Mouse (Mus musculus) hindbrain, postnatal 0 days (tissue): ENCODE measurements around the gene Epas1. TPM values are rescaled to one million over a fixed set of nuclear protein-coding genes. Genes with fewer than 3 reads are reported as not detected.

Source experiments
- ATAC-seq: fragments of 200-750 bp; cut with Nextera tagmentation; 2 replicates; pipeline ENCODE4 v1.8.0; 2017; ENCODE audit warnings: mild to moderate bottlenecking, moderate TSS enrichment, moderate library complexity
- DNase-seq: peaks from one replicate; pipeline ENCODE4 v3.0.0-alpha.2; 2015; ENCODE audit warnings: low spot score
- H3K27ac ChIP-seq: fragments of 300-500 bp; sonication (generic); 2 replicates; pipeline ENCODE4 v1.5.1; 2014; ENCODE audit warnings: mild to moderate bottlenecking
- H3K27me3 ChIP-seq: fragments of 300-500 bp; sonication (generic); 2 replicates; pipeline ENCODE4 v1.6.1; 2014; ENCODE audit warnings: low read length, mixed read lengths; ENCODE audit not compliant: insufficient read depth
- H3K36me3 ChIP-seq: fragments of 300-500 bp; sonication (generic); 2 replicates; pipeline ENCODE4 v1.6.1; 2014; ENCODE audit warnings: low read length, mixed read lengths; ENCODE audit not compliant: insufficient read depth
- H3K4me1 ChIP-seq: fragments of 300-500 bp; sonication (generic); 2 replicates; pipeline ENCODE4 v1.6.1; 2014; ENCODE audit warnings: antibody characterized with exemption, low read length, mixed read lengths; ENCODE audit not compliant: insufficient read depth
- H3K4me2 ChIP-seq: fragments of 300-500 bp; sonication (generic); 2 replicates; pipeline ENCODE4 v1.6.1; 2014; ENCODE audit warnings: low read depth, mild to moderate bottlenecking, low read length, moderate library complexity, mixed read lengths
- H3K4me3 ChIP-seq: fragments of 300-500 bp; sonication (generic); 2 replicates; pipeline ENCODE4 v1.5.1; 2014; ENCODE audit warnings: low read length
- H3K9ac ChIP-seq: fragments of 300-500 bp; sonication (generic); replicated peaks from 2 replicates; pipeline ENCODE4 v1.6.1; 2014; ENCODE audit warnings: mild to moderate bottlenecking, low read length, moderate library complexity, mixed read lengths
- H3K9me3 ChIP-seq: fragments of 300-500 bp; sonication (generic); 2 replicates; pipeline ENCODE4 v1.6.1; 2016; ENCODE audit warnings: low read length, mixed read lengths
- CTCF ChIP-seq: IDR thresholded peaks from 2 replicates; pipeline ENCODE4 v1.5.1; 2016; ENCODE audit warnings: antibody characterized with exemption, control low read depth, low read depth
- WGBS: fragments of 180-500 bp; shearing (Covaris S2); extraction: QIAGEN DNeasy Blood & Tissue Kit; methylation state at CpG from one replicate; pipeline ENCODE4 v1.1.7; 2014; 5-methylcytosine and 5-hydroxymethylcytosine counted together
- polyA plus RNA-seq: library from polyadenylated mRNA; unstranded; fragments of >200 nt; fragmentation: Nextera tagmentation; extraction: Ambion mirVana; gene quantifications from 2 replicates; pipeline ENCODE4 v1.2.1, GENCODE M21; 2015
- total RNA-seq: library from RNA; depleted of rRNA; stranded (reverse); fragments of >200 nt; gene quantifications from 2 replicates; pipeline ENCODE4 v1.2.3, GENCODE M21; 2014

Epas1 gene
- total and polyA plus RNA-seq, 2 experiments from 2014 or later: 5.6 to 16.7 TPM

- DNase-seq (no peak), ATAC-seq (no peak)
- no peak overlapping the region for H3K4me2 ChIP-seq
- no peak overlapping the region for H3K4me3 ChIP-seq
- H3K9me3 ChIP-seq: no peaks in the 10 kb centered on the region
- H3K27ac ChIP-seq: no peak overlapping the region
- peaks cover 9% of the 10 kb centered on the region; the same call in 1 of the 2 replicates for H3K4me1 ChIP-seq
- H3K9ac ChIP-seq: no peak overlapping the region
- WGBS: 86% methylated on average over 12 of the region's 12 CpGs
- TF ChIP-seq CTCF: no peak
- no peaks in the 10 kb centered on the region for H3K27me3 ChIP-seq
- no peaks in the 10 kb centered on the region for H3K36me3 ChIP-seq
Observed at GRCm38 (mm10) chr17:86776538-86776937, 23.0 kb downstream of the Epas1 start.

GRCm38 (mm10) chr17:86778147-86778546, 24.6 kb downstream of the Epas1 start:
- TF ChIP-seq CTCF: no peak
- no peak for DNase-seq

GRCm38 (mm10) chr17:86779191-86780130, 26.0 kb downstream of the Epas1 start:
- WGBS: 71% methylated on average over 15 of the region's 15 CpGs
- Histone ChIP-seq H3K27ac (no peak overlapping the region), H3K9me3 (no peaks in the 10 kb centered on the region), H3K4me1 (peaks cover 3% of the 10 kb centered on the region; the same call in 1 of the 2 replicates), H3K4me3 (no peak overlapping the region), H3K27me3 (no peaks in the 10 kb centered on the region), H3K4me2 (no peak overlapping the region), H3K36me3 (no peaks in the 10 kb centered on the region), H3K9ac (no peak overlapping the region)
- DNase-seq (no peak), ATAC-seq (no peak)
- peak; percentile 22; the same call in 1 of the 2 replicates for TF ChIP-seq CTCF

More at GRCm38 (mm10) chr17:86778147-86778546, 24.6 kb downstream of the Epas1 start:
- no peaks in the 10 kb centered on the region for H3K27me3 ChIP-seq
- peaks cover 3% of the 10 kb centered on the region; the same call in 1 of the 2 replicates for H3K4me1 ChIP-seq
- H3K36me3 ChIP-seq: no peaks in the 10 kb centered on the region
- H3K9me3 ChIP-seq: no peaks in the 10 kb centered on the region
- 93% methylated on average over 6 of the region's 6 CpGs for WGBS
- no peak overlapping the region for H3K4me2 ChIP-seq
- ATAC-seq: no peak
- no peak overlapping the region for H3K4me3 ChIP-seq
- H3K9ac ChIP-seq: no peak overlapping the region
- H3K27ac ChIP-seq: no peak overlapping the region

- Histone ChIP-seq H3K27me3 (no peaks in the 10 kb centered on the region), H3K36me3 (no peaks in the 10 kb centered on the region), H3K9ac (no peak overlapping the region), H3K9me3 (no peaks in the 10 kb centered on the region), H3K27ac (0 out of 2 replicates have a peak overlapping the region, but pooled peaks have one; percentile 4), H3K4me2 (no peak overlapping the region), H3K4me1 (peaks cover 3% of the 10 kb centered on the region; the same call in 1 of the 2 replicates), H3K4me3 (no peak overlapping the region)
- no peak for TF ChIP-seq CTCF
- no peak for DNase-seq
- no peak for ATAC-seq
- WGBS: 44% methylated on average over 6 of the region's 6 CpGs
Observed at GRCm38 (mm10) chr17:86780708-86781318, 27.3 kb downstream of the Epas1 start.

GRCm38 (mm10) chr17:86781755-86782400, 28.4 kb downstream of the Epas1 start:
- Histone ChIP-seq H3K9me3 (no peaks in the 10 kb centered on the region), H3K4me2 (no peak overlapping the region), H3K27me3 (no peaks in the 10 kb centered on the region), H3K9ac (no peak overlapping the region), H3K36me3 (no peaks in the 10 kb centered on the region), H3K4me3 (no peak overlapping the region), H3K4me1 (peaks cover 8% of the 10 kb centered on the region; the same call in 1 of the 2 replicates), H3K27ac (peak overlapping the region; percentile 60)
- TF ChIP-seq CTCF: no peak
- ATAC-seq (no peak), DNase-seq (peak; percentile 56)
- 52% methylated on average over 12 of the region's 12 CpGs for WGBS

GRCm38 (mm10) chr17:86784405-86784977, 31.0 kb downstream of the Epas1 start:
- Histone ChIP-seq H3K27ac (no peak overlapping the region), H3K9me3 (no peaks in the 10 kb centered on the region), H3K36me3 (no peaks in the 10 kb centered on the region), H3K4me2 (no peak overlapping the region), H3K9ac (no peak overlapping the region), H3K27me3 (no peaks in the 10 kb centered on the region), H3K4me3 (no peak overlapping the region), H3K4me1 (peaks cover 8% of the 10 kb centered on the region; the same call in 1 of the 2 replicates)
- WGBS: 65% methylated on average over 10 of the region's 10 CpGs
- no peak for ATAC-seq
- no peak for DNase-seq
- no peak for TF ChIP-seq CTCF
